Mouse (Mus musculus) heart, embryonic 12.5 days (tissue): ENCODE measurements around the gene Aen. TPM values are rescaled to one million over a fixed set of nuclear protein-coding genes. Genes with fewer than 3 reads are reported as not detected.

Experiments
- ATAC-seq: fragments of 200-750 bp; cut with Nextera tagmentation; 2 replicates; pipeline ENCODE4 v1.8.0; 2017; ENCODE audit warnings: moderate TSS enrichment, moderate library complexity; ENCODE audit not compliant: insufficient number of reproducible peaks, low FRiP score
- H3K27ac ChIP-seq: fragments of 300-500 bp; sonication (generic); 2 replicates; pipeline ENCODE4 v1.5.1; 2016; ENCODE audit warnings: mild to moderate bottlenecking, moderate library complexity; ENCODE audit not compliant: poor library complexity, severe bottlenecking
- H3K27me3 ChIP-seq: fragments of 300-500 bp; sonication (generic); replicated peaks from 2 replicates; pipeline ENCODE4 v1.6.1; 2016; ENCODE audit warnings: mild to moderate bottlenecking, moderate library complexity
- H3K36me3 ChIP-seq: fragments of 300-500 bp; sonication (generic); 2 replicates; pipeline ENCODE4 v1.6.1; 2016; ENCODE audit warnings: mild to moderate bottlenecking, moderate library complexity
- H3K4me1 ChIP-seq: fragments of 300-500 bp; sonication (generic); replicated peaks from 2 replicates; pipeline ENCODE4 v1.6.1; 2016; ENCODE audit warnings: mild to moderate bottlenecking
- H3K4me2 ChIP-seq: fragments of 300-500 bp; sonication (generic); 2 replicates; pipeline ENCODE4 v1.6.1; 2016; ENCODE audit warnings: mild to moderate bottlenecking, moderate library complexity
- H3K4me3 ChIP-seq: fragments of 300-500 bp; sonication (generic); 2 replicates; pipeline ENCODE4 v1.5.1; 2016; ENCODE audit warnings: mild to moderate bottlenecking
- H3K9ac ChIP-seq: fragments of 300-500 bp; sonication (generic); 2 replicates; pipeline ENCODE4 v1.6.1; 2016; ENCODE audit warnings: mild to moderate bottlenecking, moderate library complexity
- H3K9me3 ChIP-seq: fragments of 300-500 bp; sonication (generic); replicated peaks from 2 replicates; pipeline ENCODE4 v1.6.1; 2016; ENCODE audit warnings: mild to moderate bottlenecking, moderate library complexity
- WGBS: fragments of 180-500 bp; shearing (Covaris S2); methylation state at CpG from one replicate; pipeline ENCODE4 v1.1.7; 2016; 5-methylcytosine and 5-hydroxymethylcytosine counted together
- microRNA-seq: library from miRNA; unstranded; fragments of <30 nt; microRNA quantifications from one replicate; pipeline ENCODE4, GENCODE M21; 2017
- polyA plus RNA-seq: library from polyadenylated mRNA; unstranded; fragments of >200 nt; fragmentation: Nextera tagmentation; extraction: Ambion mirVana; gene quantifications from 2 replicates; pipeline ENCODE4 v1.2.1, GENCODE M21; 2016

Gene Aen
- polyA plus RNA-seq, 1 experiment from 2014 or later = 36.3 TPM

- H3K4me2 ChIP-seq = peak overlapping the region; percentile 36
- no peaks in the 10 kb centered on the region for H3K36me3 ChIP-seq
- no peak overlapping the region for H3K4me3 ChIP-seq
- no peak overlapping the region for H3K9ac ChIP-seq
- WGBS = 25% methylated on average over 11 of the region's 11 CpGs
- H3K27me3 ChIP-seq = no peaks in the 10 kb centered on the region; the same call in 1 of the 2 replicates
- ATAC-seq = no peak
- peaks cover 8% of the 10 kb centered on the region; the same call in 1 of the 2 replicates for H3K4me1 ChIP-seq
- H3K9me3 ChIP-seq = 0 out of 2 replicates have a peak, but pooled peaks cover 4% of the 10 kb centered on the region
- H3K27ac ChIP-seq = no peak overlapping the region
These were observed 58.4 kb downstream of the Aen start for GRCm38 (mm10) chr7:78953886-78954572.

GRCm38 (mm10) chr7:78954619-78955018, 59.0 kb downstream of the Aen start:
- Histone ChIP-seq H3K4me1 (peaks cover 8% of the 10 kb centered on the region; the same call in 1 of the 2 replicates), H3K27ac (no peak overlapping the region), H3K36me3 (no peaks in the 10 kb centered on the region), H3K9me3 (0 out of 2 replicates have a peak, but pooled peaks cover 4% of the 10 kb centered on the region), H3K4me3 (no peak overlapping the region), H3K4me2 (no peak overlapping the region), H3K27me3 (no peaks in the 10 kb centered on the region; the same call in 1 of the 2 replicates), H3K9ac (no peak overlapping the region)
- ATAC-seq = no peak
- WGBS = 73% methylated on average over 6 of the region's 6 CpGs

GRCm38 (mm10) chr7:78955086-78955485, 59.4 kb downstream of the Aen start:
- H3K9ac ChIP-seq = no peak overlapping the region
- no peaks in the 10 kb centered on the region for H3K36me3 ChIP-seq
- WGBS = 78% methylated on average over 6 of the region's 6 CpGs
- no peak overlapping the region for H3K27ac ChIP-seq
- ATAC-seq = no peak
- peaks cover 6% of the 10 kb centered on the region; the same call in 1 of the 2 replicates for H3K4me1 ChIP-seq
- H3K27me3 ChIP-seq = no peaks in the 10 kb centered on the region; the same call in 1 of the 2 replicates
- 0 out of 2 replicates have a peak, but pooled peaks cover 4% of the 10 kb centered on the region for H3K9me3 ChIP-seq
- no peak overlapping the region for H3K4me3 ChIP-seq
- no peak overlapping the region for H3K4me2 ChIP-seq

GRCm38 (mm10) chr7:78958499-78959073, 62.9 kb downstream of the Aen start:
- Histone ChIP-seq H3K36me3 (no peaks in the 10 kb centered on the region), H3K27me3 (no peaks in the 10 kb centered on the region; the same call in 1 of the 2 replicates), H3K9me3 (no peaks in the 10 kb centered on the region), H3K4me3 (no peak overlapping the region), H3K27ac (no peak overlapping the region), H3K9ac (no peak overlapping the region), H3K4me2 (no peak overlapping the region), H3K4me1 (0 out of 2 replicates have a peak, but pooled peaks cover 4% of the 10 kb centered on the region)
- ATAC-seq = no peak
- 70% methylated on average over 6 of the region's 6 CpGs for WGBS

Small RNA genes lying within 50 kb of the gene (microRNA-seq; reads per million reads assigned to microRNA genes)
- gene Mir7-2 = 1.2 reads per million

Other genes with a start within 250 kb of the Aen start
- 0.49 and 0.74 TPM in 2 replicates for gene Ntrk3, start 157.8 kb upstream of the Aen start, polyA plus RNA-seq
- 49.2 and 53.3 TPM in 2 replicates for gene Mrps11, start 112.7 kb upstream of the Aen start, polyA plus RNA-seq
- gene Mrpl46, start 112.3 kb upstream of the Aen start, polyA plus RNA-seq = 62.2 and 62.6 TPM in 2 replicates
- gene Det1, start 48.6 kb upstream of the Aen start, polyA plus RNA-seq = 11.6 and 12.4 TPM in 2 replicates
- 0.63 and 0.72 TPM in 2 replicates for gene Isg20, start 17.6 kb downstream of the Aen start, polyA plus RNA-seq
- gene Acan, start 157.6 kb downstream of the Aen start, polyA plus RNA-seq = 0.60 and 0.94 TPM in 2 replicates
- 1.5 and 2.4 TPM in 2 replicates for gene Hapln3, start 235.2 kb downstream of the Aen start, polyA plus RNA-seq